Mouse (Mus musculus): ENCODE results near the gene Abcc4.

DNA sequence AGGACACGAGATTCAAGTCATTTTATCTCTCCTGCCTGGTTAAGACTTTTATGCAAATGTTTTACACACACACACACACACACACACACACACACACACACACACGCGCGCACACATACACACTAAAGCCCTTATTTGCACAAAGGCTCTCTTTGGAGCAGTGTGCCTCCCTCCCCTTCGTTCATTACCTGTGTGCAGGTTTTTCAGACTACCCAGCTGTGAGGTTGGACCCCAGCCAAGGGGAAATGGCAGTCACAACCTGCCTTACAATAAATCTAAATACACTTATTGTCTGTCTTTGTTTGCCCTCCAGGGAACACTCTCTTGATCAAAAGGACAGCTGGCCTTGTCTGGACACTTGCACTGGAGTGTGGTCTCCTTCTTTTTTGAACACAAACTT, 17.4 kb downstream of the Abcc4 start:
- TF ChIP-seq CTCF (IDR thresholded peaks at IDR 0.05; ENCODE audit: control insufficient read depth, insufficient read depth, insufficient replicate concordance, low read depth, low read length) (no peak), POLR2A (IDR thresholded peaks at IDR 0.05; ENCODE audit: control insufficient read depth, low read depth, low read length) (no peak)

All from testis, adult 2 months (tissue).